Mouse (Mus musculus) cerebellum, postnatal 4 days (tissue): ENCODE measurements around the gene Mcts2.

ENCODE experiments used
- DNase-seq, 2 experiments: peaks; one replicate each; pipeline ENCODE4 v3.0.0; 2022; ENCODE audit warnings: low spot score in 2 of 2, mixed read lengths in 1 of 2

Mcts2 gene

DNA sequence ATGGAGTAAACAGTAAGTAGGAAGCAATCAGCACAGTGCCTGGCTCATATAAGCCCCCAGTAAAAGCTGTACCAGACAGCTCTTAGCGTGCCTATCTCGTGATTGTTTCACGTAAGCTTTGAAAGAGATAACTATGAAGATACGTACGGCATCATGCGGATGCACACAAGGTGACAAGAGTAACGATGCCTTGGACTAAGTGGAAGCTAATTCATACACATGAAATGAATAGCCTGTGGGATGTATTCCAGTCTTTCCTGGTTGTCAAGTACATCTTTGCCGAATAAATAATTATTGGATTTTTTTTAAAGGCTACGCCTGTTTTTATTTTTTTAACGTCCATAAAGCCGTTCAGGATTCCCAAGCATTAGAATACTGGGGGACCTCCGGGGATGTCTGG, 436 bp upstream of the Mcts2 start:
- DNase-seq: no peak

- no peak for DNase-seq
Observed at GRCm38 (mm10) chr2:152691564-152692217, 4.9 kb downstream of the Mcts2 start.

DNA sequence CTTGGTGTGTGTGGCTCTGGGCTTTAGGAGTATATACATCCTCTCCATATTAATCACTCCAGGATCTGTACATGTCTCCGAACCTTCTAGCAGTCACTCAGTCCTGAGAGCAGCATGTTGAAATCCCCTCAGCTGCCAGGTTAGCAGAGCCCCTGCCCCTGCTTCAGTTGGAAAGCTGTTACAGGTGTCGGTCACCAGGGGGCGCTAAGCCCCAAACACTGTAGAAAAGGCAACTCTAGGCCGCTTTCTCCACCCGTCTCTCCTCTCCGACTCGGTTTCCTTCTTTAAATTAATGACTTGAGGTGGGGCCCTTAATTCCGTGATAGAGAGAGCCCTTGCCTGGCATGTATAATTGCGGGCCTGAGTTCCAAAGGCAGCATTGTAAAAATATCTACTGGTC, 6.4 kb downstream of the Mcts2 start:
- peak; percentile 58 to 75 for DNase-seq

DNA sequence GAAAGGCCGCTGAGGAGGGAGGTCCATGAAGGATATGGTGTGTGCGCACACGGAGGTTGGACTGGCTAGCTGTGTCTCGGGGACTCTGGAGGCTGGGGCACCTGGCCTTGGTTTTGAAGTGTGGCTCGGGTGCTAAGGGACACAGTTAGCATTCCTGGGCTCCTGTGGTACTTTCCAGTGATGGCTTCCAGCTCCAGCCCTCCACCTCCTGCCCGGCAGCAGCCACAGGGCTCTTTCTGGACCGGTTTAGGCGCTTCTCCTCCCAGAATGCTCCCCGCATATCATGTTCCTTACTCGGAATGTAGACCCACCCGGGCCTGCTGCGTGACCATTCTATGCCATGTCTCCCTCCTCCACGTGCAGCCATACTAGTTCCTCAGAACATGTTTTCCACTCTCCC, 6.9 kb downstream of the Mcts2 start:
- no peak for DNase-seq

- no peak for DNase-seq
Observed at GRCm38 (mm10) chr2:152694708-152695107, 7.9 kb downstream of the Mcts2 start.

- no peak for DNase-seq
Observed at GRCm38 (mm10) chr2:152696016-152696415, 9.2 kb downstream of the Mcts2 start.

DNA sequence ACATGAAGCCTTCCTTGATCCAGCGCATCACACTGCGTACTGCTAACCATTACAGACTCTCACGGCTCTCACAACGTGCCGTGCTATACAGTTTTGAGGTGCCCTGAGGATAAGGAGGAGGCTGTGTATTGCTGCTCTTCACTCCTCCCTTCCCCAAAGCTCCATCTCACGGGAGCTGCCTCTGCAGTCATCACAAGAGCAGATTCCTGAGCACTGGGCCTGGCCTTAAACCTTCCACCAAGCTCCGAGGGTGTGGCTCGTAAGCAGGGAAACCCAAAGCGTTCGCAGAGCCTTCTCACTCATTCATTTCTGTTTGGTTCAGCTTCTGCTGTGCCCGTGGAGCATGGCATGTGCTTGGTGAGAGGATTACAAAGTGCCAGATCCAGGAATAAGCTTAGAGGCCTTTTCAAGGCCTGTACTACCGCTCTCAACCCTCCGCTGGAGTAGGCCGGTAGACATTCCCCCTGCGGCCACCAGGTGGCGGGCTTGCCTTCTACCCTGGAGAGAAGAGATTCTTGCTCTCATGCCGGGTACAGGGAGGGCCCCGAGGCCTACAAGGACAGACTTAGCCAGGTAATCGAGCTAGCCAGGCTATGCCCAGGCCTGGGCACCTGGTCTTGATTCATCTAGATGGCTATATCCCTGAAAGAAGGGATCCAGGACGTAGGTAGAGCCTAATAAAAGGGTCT, 9.8 kb downstream of the Mcts2 start:
- DNase-seq: peak; percentile 96

GRCm38 (mm10) chr2:152700138-152700537, 13.3 kb downstream of the Mcts2 start:
- DNase-seq: no peak

DNA sequence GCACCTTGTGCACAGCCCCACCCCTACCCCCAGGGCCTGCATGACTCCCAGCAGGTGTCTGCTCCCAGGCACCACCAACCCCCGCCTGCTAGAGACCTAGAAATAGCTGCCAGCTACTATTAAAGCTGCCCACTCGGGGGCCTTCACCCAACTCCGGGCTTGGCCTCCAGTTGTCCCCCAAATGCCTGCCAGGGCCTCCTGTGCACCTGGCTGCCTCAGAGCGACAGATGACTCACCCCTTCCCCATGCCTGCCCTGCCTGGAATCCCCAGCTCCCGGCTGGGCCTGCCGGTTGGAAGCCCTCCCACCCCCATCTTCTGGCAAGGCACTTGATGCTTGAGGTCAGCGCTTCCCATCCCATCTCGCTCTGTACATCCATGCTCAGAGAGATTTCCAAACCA, 13.9 kb downstream of the Mcts2 start:
- no peak for DNase-seq

- DNase-seq: no peak
Observed at GRCm38 (mm10) chr2:152703596-152704255, 16.9 kb downstream of the Mcts2 start.

GRCm38 (mm10) chr2:152704256-152704605, 17.4 kb downstream of the Mcts2 start:
- DNase-seq: peak in 1 of 2 experiments; percentile 45

DNA sequence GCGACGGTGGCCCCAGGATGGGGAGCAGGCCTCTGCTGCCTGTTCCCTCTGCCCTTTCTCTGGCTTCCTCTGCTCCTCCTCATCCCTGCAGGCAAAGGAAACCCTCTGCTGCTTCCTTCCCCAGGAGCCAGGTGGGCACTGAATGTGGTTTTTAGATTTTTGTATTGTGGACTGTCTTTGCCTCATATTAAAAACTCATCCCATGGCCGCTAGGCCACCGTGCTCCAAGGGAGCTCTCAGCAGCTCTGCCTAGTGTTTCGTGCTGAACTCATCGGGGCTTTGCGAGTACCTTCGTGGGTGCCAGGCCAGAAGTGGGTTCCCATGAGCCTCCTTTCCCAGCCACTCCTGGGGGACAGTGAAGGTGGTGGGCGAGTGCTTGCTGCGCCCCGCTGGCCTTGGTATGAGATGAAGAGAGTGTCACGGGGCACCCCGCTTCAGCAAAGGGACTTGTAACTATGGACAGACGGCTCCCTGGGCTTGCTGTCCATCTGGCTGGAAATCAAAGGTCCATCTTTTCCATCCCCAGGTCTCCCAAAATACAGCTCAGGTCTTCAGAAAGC, 18.1 kb downstream of the Mcts2 start:
- DNase-seq: no peak

DNA sequence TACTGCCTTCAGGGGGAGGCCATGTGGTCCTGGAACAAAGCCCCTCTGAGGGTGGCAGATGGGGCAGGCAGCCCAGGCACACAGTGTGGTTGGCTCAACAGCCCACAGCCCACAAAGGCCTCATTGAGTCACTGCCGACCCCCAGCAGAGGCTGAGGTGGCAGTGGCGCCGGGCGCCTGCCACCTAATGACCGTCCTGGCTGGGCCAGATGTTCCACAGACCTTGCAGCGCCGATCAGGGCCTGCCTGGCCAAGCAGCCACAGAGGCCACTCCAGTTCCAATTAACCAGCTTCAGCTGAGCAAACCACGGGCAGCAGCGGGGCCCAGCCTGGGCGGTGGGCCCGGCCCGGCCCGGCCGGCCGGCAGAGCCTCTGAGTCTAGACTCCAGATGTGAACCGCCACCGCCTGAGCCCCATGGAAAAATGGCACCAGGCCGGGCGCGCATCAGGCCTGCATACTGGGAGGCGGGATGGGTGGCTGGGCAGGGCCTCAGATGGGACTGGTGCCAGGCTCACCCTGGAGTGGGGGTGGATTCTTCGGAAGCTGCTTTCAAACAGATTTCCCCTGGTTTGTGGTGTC, 19.2 kb downstream of the Mcts2 start:
- peak in 1 of 2 experiments; percentile 70 for DNase-seq

GRCm38 (mm10) chr2:152707186-152707585, 20.4 kb downstream of the Mcts2 start:
- no peak for DNase-seq

- DNase-seq: peak; percentile 64 to 81
Observed at GRCm38 (mm10) chr2:152707627-152708026, 20.8 kb downstream of the Mcts2 start.

DNA sequence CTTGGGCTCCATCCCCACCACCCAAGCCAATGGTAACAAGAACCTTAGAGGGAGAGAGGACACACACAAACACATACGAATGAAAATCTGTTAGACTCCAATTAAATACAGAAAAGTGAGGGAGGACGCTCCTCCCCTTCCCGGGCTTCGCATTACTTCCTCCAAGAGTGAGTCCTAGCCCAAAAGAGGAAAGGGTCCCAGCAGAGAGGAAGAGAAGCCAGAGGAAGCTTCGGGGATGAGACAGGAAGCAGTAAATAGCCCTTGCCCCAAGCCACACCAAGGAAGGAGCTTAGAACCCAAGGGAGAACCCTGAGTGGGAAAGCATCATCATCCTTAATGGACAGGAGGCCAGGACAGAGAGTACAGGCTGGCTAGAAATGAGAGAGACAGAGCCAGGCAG, 22.2 kb downstream of the Mcts2 start:
- DNase-seq: no peak

GRCm38 (mm10) chr2:152716241-152716772, 29.5 kb downstream of the Mcts2 start:
- DNase-seq: no peak

GRCm38 (mm10) chr2:152717652-152718051, 30.8 kb downstream of the Mcts2 start:
- DNase-seq: no peak

GRCm38 (mm10) chr2:152718076-152718475, 31.2 kb downstream of the Mcts2 start:
- DNase-seq: no peak

DNA sequence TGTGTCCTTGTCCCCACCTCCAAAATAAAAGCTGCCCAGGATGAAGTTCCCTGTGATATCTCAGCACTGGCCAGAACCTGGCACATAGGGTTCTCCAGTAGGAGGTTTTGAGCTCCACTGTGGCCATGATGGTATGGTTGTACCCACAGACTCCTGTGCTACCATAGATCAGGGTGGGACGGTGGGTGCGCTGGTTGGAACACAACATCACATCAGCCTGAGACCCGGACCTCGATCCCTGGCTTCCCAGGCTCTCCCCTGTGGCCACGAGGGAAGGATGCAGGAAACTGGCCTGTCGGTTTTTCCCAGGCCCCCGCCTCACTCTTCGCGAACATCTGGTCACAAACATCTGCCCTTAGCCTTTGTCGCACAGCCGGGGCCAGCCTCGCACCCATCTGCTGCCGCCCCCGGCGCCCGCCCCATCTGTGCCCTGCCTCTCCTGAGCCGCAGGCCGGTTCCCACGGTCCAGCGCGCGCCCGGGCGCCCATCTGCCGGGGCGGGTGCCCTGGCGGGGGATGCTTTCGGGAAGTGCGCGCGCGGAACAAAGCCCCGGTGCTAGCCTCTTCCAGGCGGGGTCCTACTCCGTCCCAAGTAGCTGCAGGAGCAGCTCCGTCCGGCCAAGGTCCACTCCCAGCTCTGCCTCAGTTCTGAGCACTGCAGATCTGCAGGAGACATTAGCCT, 37.0 kb downstream of the Mcts2 start:
- peak in 1 of 2 experiments; percentile 51 for DNase-seq

- DNase-seq: no peak
Observed at GRCm38 (mm10) chr2:152724332-152724723, 37.5 kb downstream of the Mcts2 start.
